Mouse (Mus musculus): ENCODE measurements around the gene Slc22a26. TPM values are rescaled to one million over a fixed set of nuclear protein-coding genes. Genes with fewer than 3 reads are reported as not detected.
"Not testable (repeated sequence)": the region's sequence is repeated elsewhere in the genome, so short reads cannot be mapped to it uniquely, and the experiment has no call there.

The Slc22a26 gene
- not detected for total RNA-seq (2021)
- long read RNA-seq, experiment 1: 0 reads
- long read RNA-seq, experiment 2: 0 reads

GRCm38 (mm10) chr19:7802571-7802970 lies at the start of gene Slc22a26:
TSS of gene Slc22a26 (minus strand) at chr19:7802667.
- intact Hi-C loops (cut with DNase I; ENCODE audit: low total_unique reads): no loop called here
- DNase-seq: no peak

DNA sequence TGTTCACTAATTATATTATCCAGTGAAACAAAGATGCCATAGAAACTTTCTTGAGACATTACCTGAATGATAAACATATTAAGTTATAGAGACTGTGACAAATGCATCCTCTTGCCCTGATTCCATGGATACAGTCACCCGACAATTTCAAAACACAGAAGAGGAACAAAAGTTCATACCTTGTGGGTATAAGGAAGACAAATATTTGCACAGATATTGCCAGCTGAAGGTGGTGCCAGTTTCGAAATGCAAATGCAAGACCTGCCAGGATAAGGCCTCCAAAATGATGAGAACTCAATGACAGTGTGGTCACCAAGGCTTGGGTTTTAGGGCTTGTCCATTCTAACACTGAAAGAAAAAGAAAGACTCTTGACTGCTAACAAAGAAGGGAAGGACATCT lies 27.4 kb upstream of the Slc22a26 start:
- intact Hi-C loops (cut with DNase I; ENCODE audit: low total_unique reads): no loop called here
- no peak for DNase-seq

GRCm38 (mm10) chr19:7790571-7790970 lies 11.9 kb downstream of the Slc22a26 start:
- no peak for DNase-seq
- intact Hi-C loops (cut with DNase I; ENCODE audit: low total_unique reads): no loop called here

DNA sequence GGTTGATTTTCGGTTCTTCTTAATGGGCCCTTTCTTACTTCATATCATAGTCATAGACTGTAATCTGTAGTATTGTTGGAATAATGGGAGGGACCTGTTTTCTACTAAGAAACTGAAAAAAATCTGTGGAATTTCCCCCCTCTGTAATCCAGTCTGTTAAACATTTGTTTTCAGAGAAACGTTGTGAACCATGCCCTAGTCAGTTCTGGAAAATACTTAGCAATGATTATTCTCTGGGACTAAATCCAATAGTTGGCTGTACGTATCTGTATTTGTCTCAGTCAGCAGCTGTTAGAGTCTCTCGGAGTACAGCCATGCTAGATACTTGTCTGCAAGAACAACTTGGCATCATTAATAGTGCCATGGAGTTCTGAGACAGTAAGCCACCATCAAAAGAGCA lies 27.2 kb downstream of the Slc22a26 start:
- intact Hi-C loops (cut with DNase I; ENCODE audit: low total_unique reads): no loop called here
- DNase-seq: no peak

DNA sequence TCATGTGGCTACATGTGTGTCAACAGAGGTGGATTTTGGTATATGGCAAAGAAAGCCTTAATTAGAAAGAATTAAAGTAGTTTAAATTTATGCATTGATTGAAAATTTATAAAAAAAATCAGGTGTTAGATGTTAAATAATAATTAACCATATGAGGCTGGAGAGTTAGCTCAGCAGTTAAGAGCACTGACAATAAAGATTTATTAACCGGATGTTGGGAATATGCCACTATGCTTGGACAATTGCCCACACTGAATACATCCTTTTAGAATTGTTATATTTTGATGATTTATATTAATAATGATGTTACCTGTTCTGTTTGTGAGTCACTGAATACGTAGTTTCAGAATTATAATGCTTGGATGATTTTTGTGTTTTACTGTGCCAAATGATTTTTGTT lies 36.3 kb downstream of the Slc22a26 start:
- DNase-seq: no peak
- intact Hi-C loops (cut with DNase I; ENCODE audit: low total_unique reads): no loop called here

DNA sequence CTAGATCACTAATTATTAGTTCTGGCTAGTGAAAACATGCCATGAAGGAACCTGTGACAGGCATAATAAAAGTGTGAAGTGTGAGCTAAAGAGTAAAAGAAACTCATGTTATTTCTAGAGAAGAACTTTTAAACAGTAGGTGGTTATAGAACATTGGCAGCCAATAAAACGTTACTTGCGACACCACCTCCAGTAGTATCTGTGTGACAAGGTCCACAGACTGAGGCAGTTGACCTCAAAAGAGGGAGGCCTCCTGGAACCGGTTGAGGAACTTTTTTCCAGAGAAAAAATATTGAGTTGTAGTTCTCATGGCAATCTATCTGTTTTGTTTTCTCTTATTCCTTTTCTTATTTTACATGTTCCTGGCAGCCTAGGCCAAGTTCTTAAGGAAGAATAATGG lies 36.9 kb downstream of the Slc22a26 start:
- no peak for DNase-seq
- intact Hi-C loops (cut with DNase I; ENCODE audit: low total_unique reads): no loop called here

GRCm38 (mm10) chr19:7753371-7753770 lies 49.1 kb downstream of the Slc22a26 start:
- DNase-seq; intact Hi-C loops (cut with DNase I; ENCODE audit: low total_unique reads): not testable (repeated sequence)

Other genes starting within 250 kb of the Slc22a26 start
- gene Pla2g16, start 245.2 kb downstream of the Slc22a26 start, total RNA-seq (2021): 10 to 100 TPM; 55.0 to 57.6 TPM
- under 1 TPM; 0.13 to 0.33 TPM for gene Lgals12, start 195.5 kb downstream of the Slc22a26 start, total RNA-seq (2021)
- gene Hrasls5, start 190.1 kb downstream of the Slc22a26 start, total RNA-seq (2021): not detected
- not detected for gene Slc22a19, start 91.4 kb downstream of the Slc22a26 start, total RNA-seq (2021)
- not detected for gene Slc22a27, start 163.4 kb upstream of the Slc22a26 start, total RNA-seq (2021)

All from gastrocnemius, postnatal 14 days (tissue).